8 mouse cellular contexts compared by ENCODE assay signal in the genomic region with DNA sequence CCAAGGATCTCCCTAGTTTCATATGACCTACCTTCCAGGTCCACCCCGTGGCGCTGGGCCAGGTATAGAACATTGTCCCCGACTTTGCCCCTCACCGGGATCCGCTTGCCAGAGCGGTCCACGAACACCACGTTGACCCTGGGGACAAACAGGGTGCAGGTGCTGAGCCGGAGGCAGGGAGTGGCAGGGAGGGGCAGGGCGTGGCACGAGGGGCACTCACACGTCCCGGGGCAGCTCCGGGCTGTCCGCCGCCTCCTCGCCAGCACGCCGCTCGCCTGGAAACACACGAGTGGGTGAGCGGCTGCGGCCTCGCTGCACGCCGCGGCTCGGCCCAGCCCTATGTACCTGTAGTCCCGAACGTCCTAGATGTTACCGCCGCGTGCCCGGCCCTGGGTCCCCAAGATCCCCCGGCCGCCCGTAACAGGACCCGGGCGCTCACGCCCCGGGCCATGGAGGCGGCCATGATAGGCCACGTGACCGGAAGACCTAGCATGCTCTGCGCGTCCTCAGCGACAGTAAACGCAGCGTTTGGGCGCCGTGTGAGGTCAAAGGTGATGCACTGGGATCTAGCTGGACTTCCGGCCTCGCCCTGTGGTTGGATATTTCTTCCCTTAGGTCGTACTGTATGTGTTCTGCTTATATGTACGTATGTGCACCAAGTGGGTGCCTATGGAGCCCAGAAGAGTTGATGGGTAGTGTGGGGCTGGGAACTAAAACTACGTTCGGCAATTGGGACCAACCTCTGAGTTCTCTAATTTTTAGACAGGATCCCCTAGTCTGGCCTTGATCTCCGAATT. TPM values are rescaled to one million over a fixed set of nuclear protein-coding genes. Genes with fewer than 3 reads are reported as not detected.
DNase-seq lines count a peak whose midpoint lies in the region; ATAC-seq and TF ChIP-seq lines count a peak whose summit lies in the region.

A gene (minus strand): TSS at position 53 of the 797 bp plus-strand sequence.
A gene (minus strand): TSS at position 571 of the 797 bp plus-strand sequence.

- H3K4me1 ChIP-seq in MEL (ENCODE audit: control insufficient read depth in 1 of 2, insufficient read depth in 2 of 2, low read length in 2 of 2) = peaks cover 9 to 17% of the 10 kb centered on the region in 2 experiments; a peak in 3 of 4 replicates
- H3K4me1 ChIP-seq in cerebellum, adult 2 months (ENCODE audit: control insufficient read depth, insufficient read depth, low read length) = no peaks in the 10 kb centered on the region; the same call in 1 of the 2 replicates
- H3K4me1 ChIP-seq in hindbrain, embryonic 10.5 days (replicated peaks) = peaks cover 25% of the 10 kb centered on the region
- no peaks in the 10 kb centered on the region for H3K4me1 ChIP-seq in lung, postnatal 0 days (ENCODE audit: insufficient read depth, low read depth, low read length)

- TF ChIP-seq RAD21 in MEL (IDR thresholded peaks at IDR 0.05; ENCODE audit: low read depth, low read length) = no peak

- H3K36me3 ChIP-seq in MEL (ENCODE audit: control insufficient read depth in 1 of 2, insufficient read depth in 2 of 2, low read length in 2 of 2) = peaks cover 19 to 27% of the 10 kb centered on the region in 2 experiments
- H3K36me3 ChIP-seq in hindbrain, embryonic 10.5 days = peaks cover 67% of the 10 kb centered on the region
- H3K36me3 ChIP-seq in lung, postnatal 0 days (ENCODE audit: insufficient read depth, low read length) = peaks cover 20% of the 10 kb centered on the region; the same call in 1 of the 2 replicates

- TF ChIP-seq POLR2A in MEL (IDR thresholded peaks at IDR 0.05; ENCODE audit: control insufficient read depth in 1 of 2, insufficient read depth in 1 of 2, low read depth in 1 of 2, low read length in 2 of 2, poor library complexity in 1 of 2) = peak in 1 of 2 experiments; percentile 99; a peak in 2 of 4 replicates
- peak; percentile 71; the same call in 1 of the 2 replicates for TF ChIP-seq POLR2A in cerebellum, adult 2 months (IDR thresholded peaks at IDR 0.05; ENCODE audit: borderline replicate concordance, insufficient read depth, low read length)

- peak in 1 of 2 experiments; percentile 77; a peak in 2 of 4 replicates for TF ChIP-seq EP300 in MEL (IDR thresholded peaks at IDR 0.05; ENCODE audit: low read depth in 1 of 2, low read length in 2 of 2)
- no peak for TF ChIP-seq EP300 in lung, postnatal 0 days (IDR thresholded peaks at IDR 0.05)

- 2% methylated on average over 58 of the region's 58 CpGs for WGBS in cerebellum, adult 2 months
- 3% methylated on average over 58 of the region's 58 CpGs for WGBS in hindbrain, embryonic 10.5 days
- 3% methylated on average over 41 of the region's 58 CpGs for WGBS in lung, postnatal 0 days

- H3K9ac ChIP-seq in MEL (ENCODE audit: control insufficient read depth, low read depth, low read length, poor library complexity, severe bottlenecking) = peak within 1 kb of the TSS; percentile 68
- H3K9ac ChIP-seq in lung, postnatal 0 days (replicated peaks; ENCODE audit: low read depth) = peak within 1 kb of the TSS; percentile 65

- peaks cover 35% of the 10 kb centered on the region for H3K79me2 ChIP-seq in MEL (ENCODE audit: control insufficient read depth, insufficient read depth, low read length, poor library complexity)

- H3K4me3 ChIP-seq in MEL (ENCODE audit: control insufficient read depth in 1 of 2, insufficient read depth in 1 of 2, low read depth in 2 of 2, low read length in 2 of 2) = peak within 1 kb of the TSS; percentile 54 to 62
- H3K4me3 ChIP-seq in cerebellum, adult 2 months (replicated peaks; ENCODE audit: insufficient read depth, low read depth, low read length) = peak within 1 kb of the TSS; percentile 81
- H3K4me3 ChIP-seq in hindbrain, embryonic 10.5 days = peak within 1 kb of the TSS; percentile 90
- H3K4me3 ChIP-seq in lung, postnatal 0 days (ENCODE audit: low read depth, low read length) = peak within 1 kb of the TSS; percentile 69

- peak within 1 kb of the TSS; percentile 57 for H3K27ac ChIP-seq in MEL (ENCODE audit: control insufficient read depth, low read depth, low read length)
- H3K27ac ChIP-seq in cerebellum, adult 2 months (ENCODE audit: insufficient read depth, low read length) = no peak within 1 kb of the TSS
- peak within 1 kb of the TSS; percentile 91 for H3K27ac ChIP-seq in hindbrain, embryonic 10.5 days
- peak within 1 kb of the TSS; percentile 63 for H3K27ac ChIP-seq in lung, postnatal 0 days (ENCODE audit: low read length)

- DNase-seq in MEL (ENCODE audit: low read depth, low spot score) = peak; percentile 99
- DNase-seq in cerebellum, adult 2 months = peak; percentile 88 to 89
- DNase-seq in forelimb bud, embryonic 11.5 days (ENCODE audit: low read depth, low spot score) = peak; percentile 86
- peak; percentile 90 for DNase-seq in hindbrain, embryonic 10.5 days (ENCODE audit: low spot score)
- DNase-seq in layer of hippocampus, adult 9-11 months = peak; percentile 93
- peak; percentile 96 for DNase-seq in lung, postnatal 0 days (ENCODE audit: low spot score)
- peak; percentile 81 for DNase-seq in ovary, postnatal 14 days (ENCODE audit: low spot score)
- peak; percentile 85 for DNase-seq in thymus, postnatal 14 days

- no peak for TF ChIP-seq CTCF in MEL (IDR thresholded peaks at IDR 0.05 in 2 of 3, conservative IDR thresholded peaks at IDR 0.05 in 1 of 3; ENCODE audit: control insufficient read depth in 1 of 3, insufficient read depth in 1 of 3, low read depth in 2 of 3, low read length in 3 of 3, poor library complexity in 1 of 3, severe bottlenecking in 1 of 3)
- TF ChIP-seq CTCF in cerebellum, adult 2 months (IDR thresholded peaks at IDR 0.05; ENCODE audit: borderline replicate concordance, insufficient read depth, low read depth, low read length) = no peak
- no peak for TF ChIP-seq CTCF in lung, postnatal 0 days (IDR thresholded peaks at IDR 0.05)

- no peaks in the 10 kb centered on the region for H3K9me3 ChIP-seq in MEL (replicated peaks; ENCODE audit: insufficient read depth, low read length)
- H3K9me3 ChIP-seq in hindbrain, embryonic 10.5 days = no peaks in the 10 kb centered on the region
- no peaks in the 10 kb centered on the region for H3K9me3 ChIP-seq in lung, postnatal 0 days (ENCODE audit: low read length)

- ATAC-seq in lung, postnatal 0 days = peak; percentile 98

- H3K4me2 ChIP-seq in lung, postnatal 0 days (replicated peaks; ENCODE audit: low read depth, low read length) = peak within 1 kb of the TSS; percentile 96

- no peaks in the 10 kb centered on the region for H3K27me3 ChIP-seq in MEL (ENCODE audit: control insufficient read depth in 1 of 2, insufficient read depth in 2 of 2, low read length in 2 of 2)
- no peaks in the 10 kb centered on the region for H3K27me3 ChIP-seq in cerebellum, adult 2 months (ENCODE audit: control insufficient read depth, insufficient read depth, low read length)
- H3K27me3 ChIP-seq in hindbrain, embryonic 10.5 days (ENCODE audit: insufficient read depth, poor library complexity, severe bottlenecking) = no peaks in the 10 kb centered on the region
- H3K27me3 ChIP-seq in lung, postnatal 0 days (replicated peaks; ENCODE audit: insufficient read depth, low read length) = no peaks in the 10 kb centered on the region

TF ChIP-seq in MEL, 35 proteins besides CTCF, POLR2A, EP300 and RAD21 (continues in another document):
- peak; percentile 82; the same call in 1 of the 2 replicates for TF ChIP-seq GABPA (IDR thresholded peaks at IDR 0.05; ENCODE audit: low read depth, low read length)
- TF ChIP-seq MAZ (IDR thresholded peaks at IDR 0.05; ENCODE audit: low read depth, low read length) = peak; percentile 94
- peak; percentile 100 for TF ChIP-seq MYC (IDR thresholded peaks at IDR 0.05; ENCODE audit: low read depth, low read length)
- TF ChIP-seq UBTF (IDR thresholded peaks at IDR 0.05; ENCODE audit: borderline replicate concordance, insufficient read depth, low read depth, low read length) = peak; percentile 97; the same call in 1 of the 2 replicates
- peak; percentile 98 for TF ChIP-seq ZKSCAN1 (IDR thresholded peaks at IDR 0.05; ENCODE audit: low read depth, low read length)
- TF ChIP-seq CHD2 (IDR thresholded peaks at IDR 0.05; ENCODE audit: low read length) = peak; percentile 91
- peak; percentile 86; the same call in 1 of the 2 replicates for TF ChIP-seq JUND (IDR thresholded peaks at IDR 0.05; ENCODE audit: low read depth, low read length)
- TF ChIP-seq GATA1 (IDR thresholded peaks at IDR 0.05; ENCODE audit: low read depth, low read length) = peak; percentile 33; the same call in 1 of the 2 replicates
- TF ChIP-seq SIN3A (IDR thresholded peaks at IDR 0.05; ENCODE audit: low read length) = peak; percentile 100
- no peak; the same call in none of the 2 replicates for TF ChIP-seq SMC3 (IDR thresholded peaks at IDR 0.05; ENCODE audit: low read depth, low read length)
- TF ChIP-seq BHLHE40 (IDR thresholded peaks at IDR 0.05; ENCODE audit: borderline replicate concordance, low read depth, low read length) = peak; percentile 97
- TF ChIP-seq RCOR1 (IDR thresholded peaks at IDR 0.05; ENCODE audit: low read depth, low read length) = peak; percentile 86
- TF ChIP-seq POLR2AphosphoS2 (IDR thresholded peaks at IDR 0.05; ENCODE audit: low read length) = peak; percentile 100
- peak; percentile 96 for TF ChIP-seq CHD1 (IDR thresholded peaks at IDR 0.05; ENCODE audit: low read depth, low read length)
- peak; percentile 88 for TF ChIP-seq ETS1 (IDR thresholded peaks at IDR 0.05; ENCODE audit: low read depth, low read length)
- peak; percentile 100 for TF ChIP-seq ELF1 (IDR thresholded peaks at IDR 0.05; ENCODE audit: low read depth, low read length)
- peak; percentile 100 for TF ChIP-seq MXI1 (IDR thresholded peaks at IDR 0.05; ENCODE audit: low read depth, low read length)
- 0 out of 2 replicates have a peak, but pooled peaks have one; percentile 6 for TF ChIP-seq ZC3H11A (IDR thresholded peaks at IDR 0.05; ENCODE audit: low read depth, low read length)

RNA-seq across cellular contexts. Expression of the first gene that starts in this region (rescaled TPM):
- total RNA-seq in MEL (2012; rRNA removed) = 4.6 and 6.4 TPM in 2 replicates
- 1 to 10 TPM in 1 of 2 experiments, not detected in 1; 8.3 TPM for polyA plus RNA-seq in MEL (2012; ENCODE audit: insufficient read depth in 1 of 2, insufficient read length in 2 of 2, low read depth in 1 of 2, low replicate concordance in 2 of 2, missing spikeins in 1 of 2)
- polyA plus RNA-seq in cerebellum, adult 2 months (2012; rRNA removed) = 1.8 and 2.2 TPM in 2 replicates
- 1.0 and 1.4 TPM in 2 replicates for polyA plus RNA-seq in hindbrain, embryonic 10.5 days (2016; fragmentation: Nextera tagmentation; extraction: Ambion mirVana)
- polyA plus RNA-seq in lung, postnatal 0 days (2015; fragmentation: Nextera tagmentation; extraction: Ambion mirVana) = 0.11 TPM in 1 of 2 replicates, not detected in the other

RNA-seq across cellular contexts. Expression of the second gene that starts in this region (rescaled TPM):
- 198 and 247 TPM in 2 replicates for total RNA-seq in MEL (2012; rRNA removed)
- 100 to 1,000 TPM; 305 to 361 TPM for polyA plus RNA-seq in MEL (2012; ENCODE audit: insufficient read depth in 1 of 2, insufficient read length in 2 of 2, low read depth in 1 of 2, low replicate concordance in 2 of 2, missing spikeins in 1 of 2)
- 78.0 and 83.9 TPM in 2 replicates for polyA plus RNA-seq in cerebellum, adult 2 months (2012; rRNA removed)
- polyA plus RNA-seq in hindbrain, embryonic 10.5 days (2016; fragmentation: Nextera tagmentation; extraction: Ambion mirVana) = 64.4 and 66.3 TPM in 2 replicates
- 36.7 and 40.9 TPM in 2 replicates for polyA plus RNA-seq in lung, postnatal 0 days (2015; fragmentation: Nextera tagmentation; extraction: Ambion mirVana)
